Mouse (Mus musculus) brain, embryonic 14.5 days (tissue): ENCODE results near the gene Hhat.

ENCODE experiments used
- CTCF ChIP-seq: fragments of 200-500 bp; IDR thresholded peaks from 2 replicates; pipeline ENCODE4 v1.5.1; 2012; ENCODE audit warnings: inconsistent platforms, mild to moderate bottlenecking, moderate library complexity, borderline replicate concordance; ENCODE audit not compliant: insufficient read depth, insufficient read length; ENCODE audit errors: extremely low read depth
- POLR2A ChIP-seq: fragments of 200-500 bp; IDR thresholded peaks from 2 replicates; pipeline ENCODE4 v1.6.1; 2012; ENCODE audit warnings: mild to moderate bottlenecking, inconsistent platforms, borderline replicate concordance; ENCODE audit not compliant: poor library complexity, insufficient read depth, insufficient read length, severe bottlenecking; ENCODE audit errors: extremely low read depth

DNA sequence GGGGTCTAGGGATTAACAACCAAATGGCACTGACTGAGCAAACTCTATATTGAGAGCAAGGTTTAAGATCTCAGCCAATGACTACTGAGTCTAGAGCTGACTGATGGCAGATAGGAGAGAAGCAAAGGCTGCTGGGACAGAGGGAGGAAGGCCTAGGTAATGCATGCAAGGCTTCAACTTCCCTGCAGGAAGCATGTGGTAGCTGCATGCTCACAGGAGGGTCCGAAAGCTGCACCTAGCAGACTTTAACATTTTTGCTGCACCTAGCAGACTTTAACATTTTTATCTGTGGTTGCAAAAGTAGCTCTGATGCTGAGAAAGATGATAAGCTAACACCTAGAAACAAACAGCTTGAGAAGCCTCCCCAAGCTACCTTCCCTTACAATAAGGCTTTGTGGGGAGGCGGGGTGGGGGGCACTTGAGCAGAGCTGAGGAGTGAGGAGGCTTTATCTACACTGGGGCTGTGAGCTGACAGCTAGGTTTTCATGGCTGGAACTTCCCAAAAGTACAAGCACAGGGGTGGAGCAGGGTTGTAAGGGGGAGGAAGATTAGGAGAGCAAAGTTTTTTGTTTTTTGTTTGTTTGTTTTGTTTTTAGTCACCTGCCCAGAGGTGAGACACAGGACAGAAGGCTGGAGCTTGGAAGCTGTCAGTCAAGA is 239.4 kb downstream of the Hhat start:
- TF ChIP-seq CTCF (no peak), POLR2A (no peak)
